Mouse (Mus musculus) embryonic fibroblast, embryonic 13.5 days (primary cell): Measurements from ENCODE around the gene Dicer1.

Experiments
- CTCF ChIP-seq: IDR thresholded peaks from 2 replicates; pipeline ENCODE4 v1.5.1; 2011; ENCODE audit warnings: mild to moderate bottlenecking, control low read depth, low read length, moderate library complexity, borderline replicate concordance; ENCODE audit not compliant: insufficient read depth
- POLR2A ChIP-seq: IDR thresholded peaks from 2 replicates; pipeline ENCODE4 v1.6.1; 2011; ENCODE audit warnings: low read depth, mild to moderate bottlenecking, control low read depth, low read length, moderate library complexity

GRCm38 (mm10) chr12:104761411-104761810 lies 9.7 kb upstream of the Dicer1 start:
- TF ChIP-seq CTCF: no peak
- TF ChIP-seq POLR2A: no peak
